Mouse (Mus musculus) embryonic facial prominence, embryonic 12.5 days (tissue): Measurements from ENCODE around the gene Kat6b. TPM values are rescaled to one million over a fixed set of nuclear protein-coding genes. Genes with fewer than 3 reads are reported as not detected.

ENCODE experiments used
- ATAC-seq: fragments of 200-750 bp; cut with Nextera tagmentation; 2 replicates; pipeline ENCODE4 v1.8.0; 2017; ENCODE audit not compliant: insufficient number of reproducible peaks, insufficient read depth, low FRiP score, low TSS enrichment
- H3K27ac ChIP-seq: fragments of 300-500 bp; sonication (generic); 2 replicates; pipeline ENCODE4 v1.5.1; 2016; ENCODE audit warnings: mild to moderate bottlenecking
- H3K27me3 ChIP-seq: fragments of 300-500 bp; sonication (generic); 2 replicates; pipeline ENCODE4 v1.6.1; 2016; ENCODE audit warnings: mild to moderate bottlenecking, moderate library complexity
- H3K36me3 ChIP-seq: fragments of 300-500 bp; sonication (generic); 2 replicates; pipeline ENCODE4 v1.6.1; 2016; ENCODE audit warnings: mild to moderate bottlenecking
- H3K4me1 ChIP-seq: fragments of 300-500 bp; sonication (generic); 2 replicates; pipeline ENCODE4 v1.6.1; 2016
- H3K4me2 ChIP-seq: fragments of 300-500 bp; sonication (generic); replicated peaks from 2 replicates; pipeline ENCODE4 v1.6.1; 2016; ENCODE audit warnings: mild to moderate bottlenecking, moderate library complexity
- H3K4me3 ChIP-seq: fragments of 300-500 bp; sonication (generic); 2 replicates; pipeline ENCODE4 v1.5.1; 2016; ENCODE audit warnings: mild to moderate bottlenecking
- H3K9ac ChIP-seq: fragments of 300-500 bp; sonication (generic); 2 replicates; pipeline ENCODE4 v1.6.1; 2016; ENCODE audit warnings: mild to moderate bottlenecking, moderate library complexity
- H3K9me3 ChIP-seq: fragments of 300-500 bp; sonication (generic); 2 replicates; pipeline ENCODE4 v1.6.1; 2016; ENCODE audit warnings: mild to moderate bottlenecking, moderate library complexity
- WGBS: fragments of 180-500 bp; shearing (Covaris S2); methylation state at CpG from one replicate; pipeline ENCODE4 v1.1.7; 2016; 5-methylcytosine and 5-hydroxymethylcytosine counted together
- polyA plus RNA-seq: library from polyadenylated mRNA; unstranded; fragments of >200 nt; fragmentation: Nextera tagmentation; extraction: Ambion mirVana; gene quantifications from 2 replicates; pipeline ENCODE4 v1.2.1, GENCODE M21; 2016

Gene Kat6b
- polyA plus RNA-seq, 1 experiment from 2014 or later = 28.6 TPM

- Histone ChIP-seq H3K9me3 (no peaks in the 10 kb centered on the region), H3K4me1 (peaks cover 19% of the 10 kb centered on the region), H3K4me3 (no peak overlapping the region), H3K27me3 (no peaks in the 10 kb centered on the region), H3K4me2 (no peak overlapping the region), H3K36me3 (no peaks in the 10 kb centered on the region), H3K27ac (no peak overlapping the region), H3K9ac (no peak overlapping the region)
- 73% methylated on average over 4 of the region's 4 CpGs for WGBS
- no peak for ATAC-seq
Measured at GRCm38 (mm10) chr14:21525674-21526073, 44.4 kb downstream of the Kat6b start.

DNA sequence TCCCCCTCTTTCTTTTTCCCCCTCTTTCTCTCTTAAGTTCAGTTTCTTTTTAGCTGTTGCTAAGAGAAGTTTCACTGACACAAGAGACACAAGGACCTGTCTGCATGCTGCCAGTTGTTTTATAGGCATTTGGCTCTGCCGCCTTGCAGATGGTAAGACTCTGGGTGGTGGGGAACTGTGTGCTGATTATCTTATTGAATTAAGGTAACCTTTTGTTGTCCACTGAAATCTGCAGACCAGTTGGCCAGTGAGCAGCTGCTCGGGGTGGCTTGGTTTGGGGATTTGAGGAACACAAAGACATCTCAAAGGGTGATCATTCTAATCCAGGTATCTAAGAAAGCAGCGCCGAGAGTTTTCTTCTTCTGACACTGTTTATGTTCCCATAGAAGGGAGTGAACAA lies 52.3 kb downstream of the Kat6b start:
- H3K9ac ChIP-seq = no peak overlapping the region
- no peak for ATAC-seq
- 69% methylated on average over 4 of the region's 4 CpGs for WGBS
- no peaks in the 10 kb centered on the region for H3K36me3 ChIP-seq
- no peak overlapping the region for H3K4me3 ChIP-seq
- no peaks in the 10 kb centered on the region for H3K9me3 ChIP-seq
- no peak overlapping the region for H3K4me2 ChIP-seq
- H3K27me3 ChIP-seq = no peaks in the 10 kb centered on the region
- H3K4me1 ChIP-seq = peaks cover 12% of the 10 kb centered on the region
- H3K27ac ChIP-seq = no peak overlapping the region

- H3K4me1 ChIP-seq = peaks cover 12% of the 10 kb centered on the region
- H3K4me3 ChIP-seq = no peak overlapping the region
- H3K27me3 ChIP-seq = no peaks in the 10 kb centered on the region
- no peaks in the 10 kb centered on the region for H3K9me3 ChIP-seq
- no peak overlapping the region for H3K4me2 ChIP-seq
- no peak overlapping the region for H3K27ac ChIP-seq
- no peak for ATAC-seq
- no peaks in the 10 kb centered on the region for H3K36me3 ChIP-seq
- WGBS = 67% methylated on average over 2 of the region's 2 CpGs
- H3K9ac ChIP-seq = no peak overlapping the region
Measured at GRCm38 (mm10) chr14:21534066-21534465, 52.8 kb downstream of the Kat6b start.

- ATAC-seq = no peak
- 81% methylated on average over 11 of the region's 11 CpGs for whole genome bisulfite sequencing
- Histone ChIP-seq H3K9ac (no peak overlapping the region), H3K4me3 (no peak overlapping the region), H3K27ac (no peak overlapping the region), H3K36me3 (no peaks in the 10 kb centered on the region), H3K27me3 (no peaks in the 10 kb centered on the region), H3K4me1 (peaks cover 12% of the 10 kb centered on the region), H3K9me3 (no peaks in the 10 kb centered on the region), H3K4me2 (no peak overlapping the region)
Measured at GRCm38 (mm10) chr14:21534542-21535272, 53.5 kb downstream of the Kat6b start.

DNA sequence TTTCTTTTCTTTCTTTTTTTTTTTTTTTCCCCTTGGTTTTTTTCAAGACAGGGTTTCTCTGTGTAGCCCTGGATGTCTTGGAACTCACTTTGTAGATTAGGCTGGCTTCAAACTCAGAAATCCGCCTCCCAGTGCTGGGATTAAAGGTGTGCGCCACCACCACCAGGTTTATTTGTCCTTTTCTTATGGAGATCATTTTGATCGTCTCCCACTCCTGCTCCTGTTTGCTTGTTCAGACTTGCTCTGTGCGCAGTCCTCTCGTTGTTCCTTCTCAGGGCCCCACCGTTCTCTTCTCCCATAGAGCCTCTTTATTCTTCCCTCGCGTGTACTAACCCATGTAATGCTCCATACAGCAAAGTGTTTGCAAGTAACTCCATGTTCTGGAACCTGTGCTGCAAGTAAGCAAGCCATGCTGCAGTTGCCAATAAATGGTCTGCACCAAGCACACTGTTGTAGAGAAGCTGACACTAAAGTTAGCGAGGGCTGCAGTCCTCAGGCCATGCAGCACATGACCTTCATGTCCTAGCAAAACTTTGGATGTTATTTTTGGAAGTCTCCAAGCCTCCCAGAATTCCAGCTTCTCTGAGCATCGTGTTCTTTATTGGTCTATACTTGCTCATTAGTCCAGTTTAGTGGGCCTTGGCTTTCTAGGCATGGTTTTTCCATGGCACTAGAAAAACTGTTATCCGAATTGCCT lies 55.4 kb downstream of the Kat6b start:
- H3K27ac ChIP-seq = no peak overlapping the region
- H3K4me1 ChIP-seq = peaks cover 16% of the 10 kb centered on the region; the same call in 1 of the 2 replicates
- no peak for ATAC-seq
- no peak overlapping the region for H3K4me3 ChIP-seq
- no peak overlapping the region for H3K9ac ChIP-seq
- no peak overlapping the region for H3K4me2 ChIP-seq
- WGBS = 81% methylated on average over 11 of the region's 11 CpGs
- H3K36me3 ChIP-seq = no peaks in the 10 kb centered on the region
- no peaks in the 10 kb centered on the region for H3K27me3 ChIP-seq
- no peaks in the 10 kb centered on the region for H3K9me3 ChIP-seq

DNA sequence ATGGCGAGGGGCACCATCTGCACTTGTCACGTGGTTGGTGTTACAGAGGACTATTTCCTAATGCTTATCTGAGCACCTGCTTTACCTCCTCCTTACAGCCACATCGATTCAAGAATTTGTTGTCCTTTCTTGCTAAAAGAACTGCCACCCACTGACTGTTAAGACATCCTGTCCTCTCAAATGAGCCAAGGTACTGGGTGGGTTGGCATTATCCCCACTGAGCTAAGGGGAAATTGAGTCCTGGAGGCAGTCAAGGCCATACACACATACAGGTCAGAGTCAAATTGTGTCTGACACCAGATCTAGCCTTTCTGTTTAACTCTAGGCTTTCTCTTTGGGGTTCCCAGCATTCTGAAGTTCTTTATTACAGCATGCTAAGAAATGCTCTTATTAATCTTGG lies 56.6 kb downstream of the Kat6b start:
- Histone ChIP-seq H3K9ac (no peak overlapping the region), H3K27ac (no peak overlapping the region), H3K9me3 (no peaks in the 10 kb centered on the region), H3K27me3 (no peaks in the 10 kb centered on the region), H3K4me2 (no peak overlapping the region), H3K4me3 (no peak overlapping the region), H3K4me1 (peaks cover 13% of the 10 kb centered on the region; the same call in 1 of the 2 replicates), H3K36me3 (peaks cover 6% of the 10 kb centered on the region)
- ATAC-seq = no peak
- WGBS = 91% methylated on average over 3 of the region's 3 CpGs

DNA sequence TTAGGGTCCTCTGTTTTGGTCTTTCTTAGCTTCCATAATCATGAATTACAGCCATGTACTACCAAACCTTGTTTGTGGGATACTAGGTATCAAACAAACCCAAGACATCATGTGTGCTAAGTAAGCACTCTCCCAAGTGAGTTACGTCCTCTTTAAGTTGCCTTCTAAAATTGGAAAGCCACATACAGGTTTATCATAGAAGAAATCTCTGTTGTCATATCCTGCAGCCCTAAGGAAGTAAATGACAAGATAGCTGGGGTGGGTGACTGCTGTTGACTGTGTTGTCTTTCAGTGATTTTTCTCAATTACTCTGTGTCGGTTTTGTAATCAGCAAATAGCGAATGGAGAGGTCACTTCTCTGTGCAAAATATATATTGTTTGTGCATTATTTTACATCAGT lies 58.5 kb downstream of the Kat6b start:
- WGBS = 87% methylated on average over 3 of the region's 3 CpGs
- no peak for ATAC-seq
- H3K4me1 ChIP-seq = 0 out of 2 replicates have a peak, but pooled peaks cover 5% of the 10 kb centered on the region
- peaks cover 6% of the 10 kb centered on the region for H3K36me3 ChIP-seq
- no peak overlapping the region for H3K27ac ChIP-seq
- H3K9me3 ChIP-seq = no peaks in the 10 kb centered on the region
- no peak overlapping the region for H3K9ac ChIP-seq
- no peak overlapping the region for H3K4me2 ChIP-seq
- H3K4me3 ChIP-seq = no peak overlapping the region
- no peaks in the 10 kb centered on the region for H3K27me3 ChIP-seq

DNA sequence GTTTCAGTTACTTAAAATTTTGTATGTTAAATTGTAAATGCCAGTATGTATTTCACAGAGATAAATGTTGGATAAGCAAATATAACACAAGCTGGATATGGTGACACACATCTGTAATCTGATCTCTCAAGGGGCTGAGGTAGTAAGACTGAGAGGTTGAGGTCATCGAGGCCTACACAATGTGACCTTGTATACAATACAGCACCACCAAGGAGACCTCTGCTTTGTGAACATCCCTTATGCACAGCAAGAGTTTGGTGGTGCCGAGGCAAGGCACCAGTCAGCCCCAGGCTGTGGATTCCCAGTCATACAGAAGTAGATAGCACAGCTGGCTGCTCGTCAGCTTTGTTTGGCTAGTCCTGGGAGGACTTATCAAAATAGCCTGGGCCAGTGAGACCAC lies 59.1 kb downstream of the Kat6b start:
- no peak overlapping the region for H3K4me2 ChIP-seq
- 0 out of 2 replicates have a peak, but pooled peaks have one; percentile 41 for ATAC-seq
- no peak overlapping the region for H3K4me3 ChIP-seq
- no peak overlapping the region for H3K27ac ChIP-seq
- H3K36me3 ChIP-seq = peaks cover 6% of the 10 kb centered on the region
- no peaks in the 10 kb centered on the region for H3K9me3 ChIP-seq
- 40% methylated on average over 3 of the region's 3 CpGs for WGBS
- H3K9ac ChIP-seq = no peak overlapping the region
- H3K4me1 ChIP-seq = peaks cover 7% of the 10 kb centered on the region
- no peaks in the 10 kb centered on the region for H3K27me3 ChIP-seq

GRCm38 (mm10) chr14:21545529-21545928 lies 64.3 kb downstream of the Kat6b start:
- WGBS = 75% methylated on average over 4 of the region's 4 CpGs
- Histone ChIP-seq H3K27ac (no peak overlapping the region), H3K9me3 (no peaks in the 10 kb centered on the region), H3K4me3 (no peak overlapping the region), H3K9ac (no peak overlapping the region), H3K36me3 (peaks cover 6% of the 10 kb centered on the region), H3K4me2 (no peak overlapping the region), H3K27me3 (no peaks in the 10 kb centered on the region), H3K4me1 (peaks cover 35% of the 10 kb centered on the region)
- ATAC-seq = no peak

- WGBS = 46% methylated on average over 3 of the region's 3 CpGs
- no peak for ATAC-seq
Measured at GRCm38 (mm10) chr14:21546351-21546750, 65.1 kb downstream of the Kat6b start.

DNA sequence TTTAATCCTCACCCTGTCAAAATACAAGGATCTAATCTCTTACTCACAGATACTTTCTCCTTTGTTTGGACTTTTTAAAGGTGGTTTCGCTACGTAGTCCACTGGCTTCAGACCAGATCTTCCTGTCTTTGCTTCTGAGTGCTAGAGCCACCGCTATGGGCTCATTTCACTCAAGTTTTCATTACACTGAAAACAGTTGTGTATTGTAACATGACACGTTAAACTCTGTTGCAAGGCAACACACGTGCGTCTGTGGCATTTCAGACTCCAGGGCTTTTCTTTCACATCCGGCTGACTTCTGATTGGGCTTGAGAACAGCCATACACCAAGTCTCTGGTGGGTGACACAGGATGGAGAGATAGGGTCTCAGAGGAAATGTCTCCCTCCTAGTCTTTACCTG lies 66.1 kb downstream of the Kat6b start:
- no peaks in the 10 kb centered on the region for H3K27me3 ChIP-seq
- H3K9ac ChIP-seq = no peak overlapping the region
- peaks cover 34% of the 10 kb centered on the region for H3K4me1 ChIP-seq
- no peaks in the 10 kb centered on the region for H3K9me3 ChIP-seq
- 25% methylated on average over 7 of the region's 7 CpGs for WGBS
- no peak for ATAC-seq
- peak overlapping the region; percentile 46 for H3K27ac ChIP-seq
- H3K36me3 ChIP-seq = peaks cover 3% of the 10 kb centered on the region
- H3K4me2 ChIP-seq = no peak overlapping the region; the same call in 1 of the 2 replicates
- no peak overlapping the region for H3K4me3 ChIP-seq

More at GRCm38 (mm10) chr14:21546351-21546750, 65.1 kb downstream of the Kat6b start:
- H3K27me3 ChIP-seq = no peaks in the 10 kb centered on the region
- H3K27ac ChIP-seq = peak overlapping the region; percentile 46; the same call in 1 of the 2 replicates
- no peak overlapping the region for H3K4me2 ChIP-seq
- peaks cover 34% of the 10 kb centered on the region for H3K4me1 ChIP-seq
- peaks cover 6% of the 10 kb centered on the region for H3K36me3 ChIP-seq
- no peaks in the 10 kb centered on the region for H3K9me3 ChIP-seq
- H3K9ac ChIP-seq = no peak overlapping the region
- no peak overlapping the region for H3K4me3 ChIP-seq

DNA sequence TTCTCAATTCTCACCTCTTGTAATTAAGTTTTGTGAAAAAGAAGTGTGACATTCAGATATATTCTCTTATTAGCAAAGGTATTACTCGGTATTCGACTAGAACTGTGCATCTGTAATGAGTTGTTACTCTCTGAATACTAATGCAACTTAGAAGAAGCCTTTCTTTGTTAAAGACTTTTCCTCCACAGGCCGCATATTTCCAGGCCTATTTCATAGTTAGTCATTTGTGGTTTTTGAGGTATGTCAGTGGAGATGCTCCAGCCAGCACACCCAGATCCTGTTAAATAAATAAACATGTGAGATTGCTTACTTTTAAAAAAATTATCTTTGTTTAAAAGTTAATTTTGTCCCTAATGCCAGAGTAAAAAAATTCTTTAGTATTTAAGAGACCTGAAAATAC lies 66.7 kb downstream of the Kat6b start:
- H3K27ac ChIP-seq = peak overlapping the region; percentile 46; the same call in 1 of the 2 replicates
- H3K4me1 ChIP-seq = peaks cover 35% of the 10 kb centered on the region
- H3K4me3 ChIP-seq = no peak overlapping the region

More for the DNA sequence above, 66.7 kb downstream of the Kat6b start:
- no peaks in the 10 kb centered on the region for H3K36me3 ChIP-seq
- H3K9ac ChIP-seq = no peak overlapping the region
- 55% methylated on average over 3 of the region's 3 CpGs for WGBS
- no peaks in the 10 kb centered on the region for H3K9me3 ChIP-seq
- ATAC-seq = no peak
- H3K4me2 ChIP-seq = no peak overlapping the region
- no peaks in the 10 kb centered on the region for H3K27me3 ChIP-seq
